Mouse (Mus musculus) frontal cortex, postnatal 25 days (tissue): ENCODE measurements at regions not wholly inside any gene's neighbourhood (a gene's known extent, or its start where the extent isn't known, plus 50 kb on each side); places are given as distances from the start of the nearest gene placed in this dataset.

Experiments
- DNase-seq, 2 experiments: peaks; one replicate each; pipeline ENCODE4 v3.0.0; 2022; ENCODE audit warnings: low spot score in 2 of 2

DNA sequence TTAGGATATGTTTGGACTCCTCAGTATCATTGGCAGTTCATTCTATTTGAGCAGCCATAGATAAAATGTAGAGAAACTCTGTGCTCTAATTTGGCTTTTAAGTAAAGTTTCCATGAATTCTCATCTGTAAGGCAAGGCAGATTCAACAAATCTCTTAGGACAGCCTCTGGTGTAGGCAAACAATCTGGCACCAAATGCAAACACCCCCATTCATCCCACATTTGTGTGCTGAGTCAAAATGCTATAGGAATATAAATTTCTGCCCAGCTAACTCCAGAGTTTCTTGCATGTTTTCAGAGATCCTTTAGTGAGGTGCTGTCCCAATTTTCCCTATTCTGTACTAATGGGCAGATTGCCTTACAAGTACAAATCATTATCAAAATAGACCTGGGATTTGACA lies 695.7 kb upstream of the Kif18a start:
- DNase-seq, result no peak

DNA sequence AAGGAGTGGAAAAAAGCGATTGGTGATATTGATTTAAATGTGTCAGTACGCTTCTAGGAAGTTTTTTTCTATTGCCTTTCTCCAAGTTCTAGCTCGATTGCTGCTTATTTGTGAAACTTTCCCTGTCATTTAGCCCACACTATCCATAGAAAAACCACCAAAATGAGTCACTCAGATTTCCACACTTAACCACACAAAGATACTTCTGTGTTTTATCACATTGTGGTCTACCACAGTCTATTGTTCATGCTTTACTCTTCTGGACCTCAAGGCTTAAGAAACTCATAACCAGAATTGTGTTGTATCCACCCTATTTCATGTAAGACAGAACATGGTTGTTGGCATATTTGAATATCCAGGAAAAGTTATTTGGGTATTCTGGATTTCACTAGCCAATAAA lies 687.0 kb upstream of the Kif18a start:
- DNase-seq, result no peak

- no peak for DNase-seq
These were observed 680.2 kb upstream of the Kif18a start for GRCm38 (mm10) chr2:108600346-108600745.

DNA sequence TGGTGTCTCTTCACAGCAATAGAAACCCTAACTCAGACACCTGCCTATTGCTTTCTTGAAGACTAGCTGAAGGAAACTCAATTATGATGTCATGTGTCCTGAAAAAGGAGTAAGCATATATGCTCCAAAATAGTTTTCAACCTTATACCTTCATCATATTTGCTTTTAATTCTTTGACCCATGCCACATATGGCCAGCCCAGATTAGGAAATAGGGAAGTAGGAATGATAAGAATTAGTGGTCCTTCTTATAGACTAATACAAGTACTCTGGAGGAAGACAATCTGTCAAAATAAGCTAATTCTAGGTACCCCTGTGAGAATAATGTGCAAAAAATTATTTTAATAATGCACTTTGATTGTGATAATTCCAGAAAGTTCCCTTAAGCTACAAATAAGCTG lies 661.0 kb upstream of the Kif18a start:
- no peak for DNase-seq

- DNase-seq, result no peak
These were observed 658.0 kb upstream of the Kif18a start for GRCm38 (mm10) chr2:108622367-108623162.

GRCm38 (mm10) chr2:108635644-108636043 lies 644.9 kb upstream of the Kif18a start:
- DNase-seq, result no peak

GRCm38 (mm10) chr2:108660697-108661388 lies 619.7 kb upstream of the Kif18a start:
- DNase-seq, result no peak

- no peak for DNase-seq
These were observed 602.7 kb upstream of the Kif18a start for GRCm38 (mm10) chr2:108677777-108678380.

DNA sequence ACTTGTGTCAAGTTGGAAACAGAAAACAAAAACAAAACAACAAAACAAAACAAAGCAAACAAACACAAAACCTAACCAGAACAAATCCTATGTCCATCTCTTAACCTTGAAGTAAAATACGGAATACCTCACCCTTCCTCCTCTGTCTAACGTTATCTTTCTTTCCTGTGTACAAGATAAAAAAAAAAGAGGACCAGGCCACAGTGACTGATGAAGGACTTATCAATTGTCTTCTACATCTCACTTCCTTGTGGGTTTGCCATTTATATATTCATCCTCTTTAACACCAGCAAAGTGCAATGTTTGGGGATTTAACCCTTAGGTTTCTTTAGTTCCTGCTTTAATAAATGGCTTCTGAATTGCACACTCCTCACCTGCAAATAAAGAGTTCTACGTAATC lies 599.0 kb upstream of the Kif18a start:
- no peak for DNase-seq

- DNase-seq, result no peak
These were observed 594.4 kb upstream of the Kif18a start for GRCm38 (mm10) chr2:108686019-108686743.

- peak; percentile 36 to 47 for DNase-seq
These were observed 590.4 kb upstream of the Kif18a start for GRCm38 (mm10) chr2:108690091-108690490.

DNA sequence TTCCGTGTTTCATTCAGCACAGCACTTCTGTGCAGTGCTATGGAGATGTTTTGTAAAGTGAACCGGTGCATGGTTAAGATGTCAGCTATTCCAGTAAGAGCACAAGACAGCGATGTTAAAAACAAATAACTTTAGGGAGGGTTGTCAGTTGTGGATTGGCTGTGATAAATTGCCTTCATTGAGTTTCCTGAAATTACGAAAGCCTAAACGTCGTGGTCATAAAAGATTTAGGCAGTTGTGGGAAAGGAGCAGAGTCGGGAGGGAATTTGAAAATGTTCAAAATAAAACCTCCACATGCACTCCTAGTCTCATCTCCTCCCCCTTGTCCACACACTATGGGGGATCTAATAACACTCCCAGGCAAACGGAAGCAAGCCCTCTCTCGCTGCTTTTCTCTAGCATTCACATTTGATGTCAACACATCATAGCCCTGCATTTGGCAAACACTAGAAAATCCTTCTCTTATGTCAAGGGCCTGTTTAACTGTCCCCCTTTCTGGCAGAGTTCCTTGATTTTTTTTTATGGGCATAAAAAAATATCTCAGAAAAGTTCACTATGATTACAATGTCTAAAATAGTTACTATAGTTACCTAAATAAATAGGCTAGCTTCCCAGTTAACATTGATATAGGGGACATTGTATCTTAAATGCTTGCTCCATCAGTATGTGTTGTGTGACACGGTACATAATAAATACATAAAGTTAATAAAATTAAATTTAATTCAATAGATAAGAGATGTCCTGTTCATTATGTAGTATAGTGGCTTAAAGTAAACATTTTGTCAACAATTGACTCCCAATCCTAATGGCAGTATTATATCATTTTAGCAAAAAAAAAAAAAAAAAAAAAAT lies 589.2 kb upstream of the Kif18a start:
- no peak for DNase-seq

- peak in 1 of 2 experiments; percentile 3 for DNase-seq
These were observed 579.2 kb upstream of the Kif18a start for GRCm38 (mm10) chr2:108701308-108701707.

- DNase-seq, result no peak
These were observed 572.4 kb upstream of the Kif18a start for GRCm38 (mm10) chr2:108707856-108708855.

DNA sequence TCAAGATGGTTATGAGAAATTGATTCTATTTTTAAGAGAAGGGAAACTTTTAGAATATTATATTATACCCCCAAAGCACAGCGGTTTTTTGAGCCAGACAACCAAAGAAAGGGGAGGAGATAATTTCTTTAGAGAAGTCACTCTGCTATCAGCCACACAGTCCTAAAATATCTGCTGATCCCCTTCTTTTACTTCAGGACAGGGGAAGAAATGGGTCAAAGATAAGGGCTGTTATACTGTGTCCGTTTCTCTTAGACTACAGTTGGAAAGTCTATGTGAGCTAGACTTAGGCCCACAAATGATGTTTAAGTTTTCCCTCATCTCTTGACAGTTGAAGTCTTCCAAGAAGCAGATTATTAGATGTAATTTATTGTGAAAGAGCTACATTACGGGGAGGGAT lies 538.5 kb upstream of the Kif18a start:
- no peak for DNase-seq

DNA sequence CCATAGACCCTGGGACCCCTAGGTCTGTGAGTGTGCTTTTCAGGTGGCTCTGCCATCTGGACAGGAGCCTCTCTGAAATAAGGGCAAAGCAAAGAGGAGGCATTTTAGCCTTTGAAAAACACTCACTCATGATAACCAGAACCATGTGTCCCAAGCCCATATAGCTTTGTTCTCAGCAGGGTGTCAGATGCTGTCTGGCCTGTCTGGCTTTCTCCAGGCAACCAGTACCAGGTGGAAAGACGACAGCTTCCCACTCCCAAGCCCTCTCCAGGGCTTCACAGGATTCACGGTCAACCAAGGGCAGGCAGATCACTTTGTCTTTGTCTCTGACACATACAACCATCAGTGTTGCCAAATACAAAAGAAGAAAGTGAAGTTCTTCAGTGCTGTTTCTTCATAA lies 537.0 kb upstream of the Kif18a start:
- no peak for DNase-seq

DNA sequence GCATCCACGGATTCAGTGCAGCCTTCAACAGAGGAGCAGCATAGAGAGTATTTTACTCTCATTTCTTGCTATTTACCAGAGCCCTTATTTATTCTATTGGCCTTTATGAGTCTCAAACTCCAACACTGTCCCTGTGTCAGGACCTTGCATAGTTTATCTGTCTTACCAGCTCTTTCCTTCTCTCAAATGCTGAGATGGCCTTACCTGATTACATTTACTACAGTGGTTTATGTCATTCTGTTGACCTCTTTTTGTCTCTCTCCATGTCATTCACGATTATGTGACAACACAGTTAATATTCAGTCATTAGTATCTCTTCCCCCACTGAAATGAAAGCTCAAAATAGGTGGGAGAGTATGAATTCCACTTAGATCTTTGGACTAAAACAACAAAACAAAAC lies 535.7 kb upstream of the Kif18a start:
- no peak for DNase-seq

DNA sequence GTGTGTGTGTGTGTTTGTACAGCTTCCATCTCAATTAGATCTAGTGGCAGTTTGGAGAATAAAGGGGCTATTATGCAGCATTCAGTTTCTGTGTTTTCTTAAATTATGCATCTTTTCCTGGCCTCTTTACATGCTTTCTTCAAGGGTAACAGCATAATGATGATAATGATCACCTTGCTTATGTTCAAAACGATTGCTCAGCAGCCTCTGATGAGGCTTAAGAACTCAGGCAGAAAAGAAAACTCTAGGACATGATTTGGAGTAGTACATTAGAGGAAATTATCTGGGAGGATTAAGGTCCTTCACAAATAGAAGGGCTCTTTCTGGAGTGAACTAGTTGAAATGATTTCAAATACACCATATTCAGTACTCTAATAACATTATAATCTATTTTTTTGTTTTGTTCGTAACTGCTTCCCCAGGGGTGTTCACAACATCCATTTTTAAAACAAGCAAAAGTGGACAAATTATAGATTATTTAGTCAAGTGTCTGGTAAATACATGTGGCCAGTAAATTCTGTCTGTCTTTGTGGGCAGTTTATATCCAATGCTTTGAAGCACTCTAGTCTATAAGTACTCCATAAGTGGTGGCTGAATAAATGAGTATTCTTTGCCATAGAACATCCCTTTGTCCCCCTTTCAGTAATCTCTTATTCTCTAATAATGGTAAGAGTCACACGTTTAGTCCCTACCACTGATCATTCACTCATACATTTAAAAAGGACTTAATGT lies 526.9 kb upstream of the Kif18a start:
- DNase-seq, result no peak

- DNase-seq, result no peak
These were observed 524.7 kb upstream of the Kif18a start for GRCm38 (mm10) chr2:108755821-108756220.
